Mouse (Mus musculus): Measurements from ENCODE around the gene Rnf220.
A peak's percentile ranks its signal among the peaks of the same experiment; 100 is the strongest.

The Rnf220 gene

DNA sequence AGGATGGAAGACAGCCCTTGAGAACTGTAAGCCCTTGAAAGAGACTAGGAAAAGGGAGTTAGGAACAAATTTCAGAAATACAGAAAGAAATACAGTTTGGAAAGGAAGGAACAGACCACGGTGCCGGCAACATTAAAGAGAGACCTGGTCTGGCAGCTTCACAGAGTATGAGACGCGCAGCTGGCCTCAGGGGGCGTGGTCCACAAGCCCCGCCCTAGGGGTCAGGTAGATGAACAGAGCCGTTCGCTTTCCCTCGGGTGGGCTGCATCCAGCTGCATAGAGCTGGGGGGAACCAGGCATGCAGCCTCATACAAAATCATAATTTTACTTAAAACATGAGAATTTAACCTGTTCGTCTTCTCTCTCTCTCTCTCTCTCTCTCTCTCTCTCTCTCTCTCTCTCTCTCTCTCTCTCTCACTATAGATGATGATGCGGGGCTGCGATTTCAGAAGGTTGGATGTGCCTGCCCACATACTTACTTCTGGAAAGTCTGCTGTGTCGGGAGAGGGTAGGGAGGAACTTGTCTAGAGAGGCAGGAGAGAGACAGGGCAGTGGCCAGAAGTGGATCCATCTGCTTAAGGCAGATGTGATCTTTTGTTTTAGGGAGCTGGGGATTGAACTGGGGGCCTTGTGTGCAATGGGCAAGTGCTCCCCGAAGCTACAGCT lies 59.7 kb downstream of the Rnf220 start:
- DNase-seq (ENCODE audit: low spot score), result peak; percentile 44

DNA sequence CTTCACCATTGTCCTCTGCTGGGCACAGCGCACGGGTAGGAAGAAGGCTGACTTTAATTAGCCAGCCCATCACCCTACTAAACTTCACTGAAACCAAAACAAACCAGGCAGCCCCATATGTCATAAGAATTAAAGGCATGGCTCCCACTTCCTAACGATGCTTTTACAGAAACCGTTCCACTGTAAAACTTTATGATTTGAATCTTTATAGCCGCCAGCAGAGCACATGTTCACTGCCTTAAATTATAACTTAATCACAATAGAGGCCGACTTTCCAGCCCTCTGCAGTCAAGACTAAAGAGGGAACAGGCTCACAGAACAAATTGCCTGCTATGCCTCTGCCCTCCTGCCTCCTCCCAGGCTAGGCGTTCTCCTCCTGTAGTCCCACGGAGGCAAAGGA lies 62.5 kb downstream of the Rnf220 start:
- no peak for DNase-seq (ENCODE audit: low spot score)

DNA sequence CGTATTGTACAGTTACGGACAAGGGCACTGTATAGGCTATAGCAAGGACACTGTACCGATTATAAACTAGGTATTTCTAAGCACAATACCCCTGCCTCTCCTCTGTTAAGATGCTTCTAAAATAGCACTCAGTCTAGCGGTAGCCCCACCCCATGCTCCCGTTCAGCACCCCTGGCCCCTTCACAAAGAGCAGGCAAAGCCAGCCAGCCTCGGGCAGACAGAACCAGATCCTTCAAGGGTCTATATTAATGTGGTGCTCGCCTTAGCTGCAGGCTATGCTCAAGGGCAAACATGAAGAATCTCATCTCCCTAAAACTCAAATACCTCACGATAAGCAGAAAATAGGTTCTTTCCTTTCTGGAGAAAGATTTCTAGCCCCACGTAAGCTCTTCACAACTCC lies 67.2 kb downstream of the Rnf220 start:
- DNase-seq (ENCODE audit: low spot score), result no peak

DNA sequence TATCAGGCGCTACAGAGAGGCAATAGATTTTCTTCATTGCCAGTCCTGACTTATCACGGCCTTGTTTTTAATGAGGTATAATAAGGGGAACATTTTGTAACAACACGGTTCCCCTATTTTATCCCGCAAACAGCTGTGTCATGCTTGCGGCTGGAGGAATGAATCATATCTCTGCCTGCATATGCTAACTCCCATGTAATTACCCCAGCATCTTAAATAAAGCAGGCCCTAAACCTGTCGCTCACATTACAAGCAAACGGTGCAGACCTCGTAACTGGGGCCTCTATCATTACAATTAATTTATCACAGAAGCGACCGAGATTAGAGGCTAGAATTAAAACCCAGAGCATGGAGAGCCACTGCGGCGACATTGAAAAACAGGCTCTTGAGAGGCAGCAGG lies 69.3 kb downstream of the Rnf220 start:
- DNase-seq (ENCODE audit: low spot score), result no peak

DNA sequence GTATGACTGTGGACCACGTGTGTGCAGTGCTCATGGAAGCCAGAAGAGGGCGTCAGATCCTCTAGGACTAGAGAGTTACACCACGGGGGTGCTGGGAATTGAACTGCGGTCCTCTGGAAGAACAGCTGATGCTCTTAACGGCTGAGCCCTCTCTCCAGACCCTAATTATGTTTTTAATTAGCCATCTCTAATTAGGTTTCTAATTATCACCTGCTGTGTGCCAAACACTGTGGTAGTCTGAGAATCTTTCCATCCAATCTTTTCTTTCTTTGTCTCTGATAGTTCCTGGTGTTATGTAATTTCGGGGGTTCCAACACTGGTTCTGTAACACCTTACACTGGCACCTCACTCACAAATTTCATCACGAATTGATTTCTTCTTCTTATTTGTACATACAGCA lies 75.8 kb downstream of the Rnf220 start:
- DNase-seq (ENCODE audit: low spot score), result no peak

DNA sequence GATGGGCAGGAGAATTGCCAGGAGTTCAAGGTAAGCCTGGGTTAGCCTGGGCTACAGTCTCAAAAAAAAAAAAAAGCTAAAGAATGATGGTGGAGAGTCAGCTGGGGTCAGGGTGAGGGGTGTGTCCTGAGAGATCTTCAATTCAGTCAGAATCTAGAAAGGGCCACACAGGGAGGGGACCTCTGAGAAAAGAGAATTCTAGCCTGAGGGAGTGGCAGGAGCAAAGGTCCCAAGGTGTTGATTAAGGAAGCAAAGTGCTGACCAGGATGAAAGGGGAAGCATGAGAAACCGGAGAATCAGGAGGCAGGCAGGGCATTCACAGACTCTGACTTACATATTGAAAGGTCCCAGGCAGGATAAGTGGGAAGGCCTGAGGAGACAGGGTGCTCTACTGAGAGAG lies 80.0 kb downstream of the Rnf220 start:
- DNase-seq (ENCODE audit: low spot score), result no peak

DNA sequence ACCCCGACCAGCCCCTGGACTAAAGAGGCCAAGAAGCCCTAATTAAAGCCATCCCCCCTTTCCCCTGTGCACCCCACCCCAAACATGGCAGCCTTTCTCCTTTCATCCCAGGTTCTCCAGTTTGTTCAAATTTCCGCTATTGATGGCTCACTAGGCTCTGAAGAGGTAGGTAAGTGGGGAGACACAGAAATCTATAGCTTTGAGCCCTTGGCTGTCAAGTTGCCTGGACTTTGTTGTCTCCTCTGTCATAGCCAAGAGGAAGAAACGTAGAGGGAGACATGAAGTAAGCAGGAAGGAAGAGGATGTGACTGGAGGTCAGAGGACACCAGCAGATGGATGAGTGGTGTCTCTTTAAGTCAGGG lies 86.8 kb downstream of the Rnf220 start:
- DNase-seq (ENCODE audit: low spot score), result no peak

DNA sequence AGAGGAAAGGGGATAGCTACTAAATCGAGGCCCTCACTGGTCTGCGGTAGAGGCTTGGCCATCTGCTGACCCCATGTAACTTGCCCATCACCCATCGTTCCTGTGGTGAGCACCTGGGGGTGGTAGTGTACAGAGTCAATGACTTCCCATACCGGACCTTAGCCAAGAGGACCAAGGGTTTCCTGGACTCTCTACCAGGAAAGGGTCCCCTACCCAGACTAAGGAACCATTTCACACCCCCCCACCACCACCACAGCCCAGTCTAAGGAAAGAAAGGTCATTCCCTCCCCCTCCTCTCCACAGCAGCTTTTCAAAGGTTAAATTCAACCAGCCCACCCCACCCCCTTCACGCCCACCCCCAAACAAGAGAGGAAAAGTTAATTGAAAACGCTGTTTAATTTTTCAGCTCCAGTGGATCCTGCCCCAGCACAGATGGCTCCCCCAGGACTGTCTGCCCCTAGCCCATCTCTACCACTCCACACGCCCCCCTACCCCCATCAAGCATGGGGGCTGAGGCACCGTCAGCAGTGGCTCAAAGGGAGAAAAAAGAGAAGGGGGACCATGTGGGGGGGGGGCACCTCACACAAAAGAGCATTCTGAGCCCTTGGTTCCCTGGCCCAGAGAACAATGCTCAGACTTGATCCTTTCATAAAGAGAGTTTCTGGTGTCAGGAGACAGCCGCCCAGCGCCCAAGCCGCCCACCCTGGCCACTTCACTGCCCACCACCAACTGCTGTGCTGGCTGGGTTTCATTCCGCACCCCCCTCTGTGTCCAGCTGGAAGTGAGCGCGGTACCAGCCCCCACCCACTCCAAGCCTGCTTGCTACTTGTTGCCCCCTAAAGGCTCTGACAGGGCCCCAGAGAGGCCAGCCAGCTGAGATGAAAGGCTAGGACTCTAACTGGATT lies 87.5 kb downstream of the Rnf220 start:
- peak; percentile 76 for DNase-seq (ENCODE audit: low spot score)

DNA sequence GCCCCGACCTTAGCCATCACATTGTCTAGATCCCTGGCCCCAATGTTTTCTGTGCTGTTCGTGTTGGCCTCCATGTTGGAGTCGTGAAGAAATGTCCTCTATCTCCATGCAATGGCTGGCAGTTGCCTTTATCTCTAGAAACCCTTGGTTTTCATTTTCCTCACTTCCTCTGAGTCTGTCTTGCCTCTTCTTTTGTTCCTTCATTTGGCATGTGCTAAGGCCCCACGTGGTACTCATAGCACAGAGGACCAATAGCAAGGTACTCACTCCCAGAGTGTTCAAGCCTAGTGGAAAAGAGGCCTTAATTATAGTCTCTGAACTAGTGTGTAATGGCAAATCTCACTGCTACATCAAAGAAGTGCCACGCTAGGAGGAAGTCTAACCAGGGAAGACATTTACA lies 88.9 kb downstream of the Rnf220 start:
- no peak for DNase-seq (ENCODE audit: low spot score)

DNA sequence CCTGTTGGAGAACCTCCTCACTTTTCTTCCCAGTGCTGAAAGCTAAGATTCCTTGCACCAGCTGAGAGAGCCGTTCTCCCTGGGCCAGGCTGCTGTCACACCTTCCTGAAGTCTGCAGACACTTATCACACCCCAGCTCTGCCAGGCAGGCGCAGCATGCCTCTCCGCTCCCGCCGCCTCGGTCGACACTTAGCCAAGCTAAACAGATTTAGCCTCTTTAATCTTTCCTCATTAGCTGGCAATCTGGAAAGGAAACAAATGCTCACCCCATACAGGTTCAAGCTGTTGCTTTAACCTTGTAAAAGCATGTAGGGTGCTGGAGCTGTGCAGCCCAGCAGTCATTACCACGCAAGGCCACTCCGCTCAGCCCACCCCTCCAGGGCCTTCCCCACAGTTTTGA lies 90.9 kb downstream of the Rnf220 start:
- peak; percentile 24 for DNase-seq (ENCODE audit: low spot score)

DNA sequence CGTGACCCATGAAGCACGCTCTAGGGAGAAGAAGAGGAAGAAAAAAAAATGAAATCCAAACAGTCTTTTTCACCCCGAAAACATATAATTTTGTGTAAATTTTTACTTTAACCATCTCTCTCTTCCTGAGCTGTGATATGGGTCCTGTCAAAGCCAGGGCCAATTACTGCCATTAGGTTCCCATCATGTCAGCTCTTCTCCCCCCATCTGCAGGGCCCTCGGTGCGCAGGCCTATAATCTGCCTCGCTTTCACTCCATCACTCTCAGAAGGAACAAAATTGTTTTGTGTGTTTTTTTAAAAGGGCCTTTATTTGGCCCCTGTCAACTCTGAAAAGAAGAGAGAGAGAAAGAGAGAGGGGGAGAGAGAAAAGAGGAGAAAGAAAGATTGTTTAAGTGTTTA lies 91.6 kb downstream of the Rnf220 start:
- no peak for DNase-seq (ENCODE audit: low spot score)

DNA sequence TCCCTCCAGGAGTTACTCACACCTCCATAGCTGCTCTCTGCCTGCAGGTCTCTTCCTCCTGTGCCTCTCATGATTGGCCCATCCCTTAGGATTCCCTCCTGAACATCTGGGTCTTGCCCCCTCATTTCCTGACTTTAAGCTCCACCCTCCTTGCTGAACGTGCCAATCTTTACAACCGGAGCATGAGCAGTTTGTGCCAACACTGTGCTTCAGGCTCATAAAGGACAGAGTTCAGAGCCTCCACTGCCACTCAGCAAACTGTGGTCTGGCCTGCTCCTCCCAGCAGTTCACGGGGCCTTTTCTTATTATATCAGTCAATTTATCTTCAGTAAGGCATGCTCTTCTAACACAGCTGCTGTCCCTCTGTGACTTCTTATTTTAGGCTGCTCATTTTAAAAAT lies 93.4 kb downstream of the Rnf220 start:
- no peak for DNase-seq (ENCODE audit: low spot score)

DNA sequence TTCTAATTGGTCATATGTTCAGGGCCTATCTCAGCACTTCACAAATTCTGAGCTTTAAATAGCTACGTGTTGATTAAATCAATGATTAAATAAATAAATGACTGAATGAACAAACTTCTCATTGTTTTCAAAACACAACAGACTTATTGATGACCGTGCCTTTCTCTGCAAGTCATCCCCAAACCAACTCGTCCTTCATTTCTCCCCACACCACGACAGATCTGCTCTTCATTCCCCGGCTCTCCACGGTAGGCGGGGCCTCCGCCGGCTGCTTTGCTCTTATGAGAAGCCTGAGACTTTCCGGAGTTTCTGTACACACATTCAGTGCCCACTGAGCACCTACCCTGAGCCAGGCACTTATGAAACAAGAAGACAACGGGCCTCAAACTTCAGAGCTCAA lies 99.7 kb downstream of the Rnf220 start:
- DNase-seq (ENCODE audit: low spot score), result no peak

DNA sequence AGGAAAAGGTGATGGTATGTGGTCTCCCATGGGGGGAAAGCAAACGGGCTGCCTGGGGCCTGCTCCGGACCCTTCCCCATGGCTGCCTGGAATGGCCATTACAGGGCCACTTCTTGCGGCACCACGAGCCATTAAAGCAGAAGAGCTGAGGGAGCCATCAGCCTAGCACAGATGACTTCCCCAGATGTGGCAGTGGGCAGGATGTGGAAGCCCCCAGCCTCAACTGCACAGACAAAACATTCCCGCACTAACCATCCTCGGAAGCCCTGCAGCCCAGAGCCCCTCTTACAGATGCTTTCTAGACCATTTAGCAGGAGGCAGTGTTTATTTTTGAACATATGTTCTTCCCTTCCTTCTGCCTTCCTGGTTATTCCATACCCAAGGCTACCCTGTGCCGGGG lies 103.8 kb downstream of the Rnf220 start:
- no peak for DNase-seq (ENCODE audit: low spot score)

DNA sequence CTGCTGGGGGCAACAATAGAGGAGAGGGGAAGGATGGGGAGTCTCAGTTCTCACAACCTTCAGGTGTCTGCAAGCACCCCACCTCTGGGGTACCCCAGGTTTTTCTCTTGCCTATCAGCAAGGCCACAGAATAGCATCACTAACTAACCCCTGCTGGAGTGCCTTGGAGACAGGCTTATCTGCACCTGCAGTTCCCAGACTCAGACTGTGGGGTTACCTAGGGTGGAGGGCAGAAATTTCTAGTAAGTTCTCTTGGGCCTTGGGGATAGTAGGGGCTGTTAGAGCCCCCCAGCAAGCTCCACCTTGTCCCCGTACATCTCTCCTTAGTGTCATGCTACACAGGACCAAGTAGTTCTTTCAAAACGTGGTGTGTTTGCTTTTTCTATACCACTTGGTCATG lies 104.5 kb downstream of the Rnf220 start:
- DNase-seq (ENCODE audit: low spot score), result no peak

DNA sequence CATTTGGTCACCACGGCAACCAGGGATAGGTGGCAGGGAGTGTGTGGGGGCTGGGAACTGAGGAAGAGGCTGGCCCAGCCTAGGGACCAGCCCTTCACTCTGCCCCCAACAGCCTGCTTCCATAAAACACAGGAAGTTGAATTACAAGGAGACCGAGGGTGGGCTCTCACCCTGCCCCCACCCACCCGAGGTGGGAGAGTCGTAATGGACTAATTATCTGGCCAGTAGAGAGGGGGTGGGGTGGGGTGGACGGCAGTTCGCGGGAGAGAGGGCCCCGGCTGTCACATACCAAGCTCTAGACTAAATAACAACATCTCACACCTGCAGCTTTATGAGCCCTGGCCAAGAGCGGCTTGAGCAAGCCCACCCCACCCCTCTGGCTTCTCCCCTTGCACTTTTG lies 104.9 kb downstream of the Rnf220 start:
- peak; percentile 66 for DNase-seq (ENCODE audit: low spot score)

DNA sequence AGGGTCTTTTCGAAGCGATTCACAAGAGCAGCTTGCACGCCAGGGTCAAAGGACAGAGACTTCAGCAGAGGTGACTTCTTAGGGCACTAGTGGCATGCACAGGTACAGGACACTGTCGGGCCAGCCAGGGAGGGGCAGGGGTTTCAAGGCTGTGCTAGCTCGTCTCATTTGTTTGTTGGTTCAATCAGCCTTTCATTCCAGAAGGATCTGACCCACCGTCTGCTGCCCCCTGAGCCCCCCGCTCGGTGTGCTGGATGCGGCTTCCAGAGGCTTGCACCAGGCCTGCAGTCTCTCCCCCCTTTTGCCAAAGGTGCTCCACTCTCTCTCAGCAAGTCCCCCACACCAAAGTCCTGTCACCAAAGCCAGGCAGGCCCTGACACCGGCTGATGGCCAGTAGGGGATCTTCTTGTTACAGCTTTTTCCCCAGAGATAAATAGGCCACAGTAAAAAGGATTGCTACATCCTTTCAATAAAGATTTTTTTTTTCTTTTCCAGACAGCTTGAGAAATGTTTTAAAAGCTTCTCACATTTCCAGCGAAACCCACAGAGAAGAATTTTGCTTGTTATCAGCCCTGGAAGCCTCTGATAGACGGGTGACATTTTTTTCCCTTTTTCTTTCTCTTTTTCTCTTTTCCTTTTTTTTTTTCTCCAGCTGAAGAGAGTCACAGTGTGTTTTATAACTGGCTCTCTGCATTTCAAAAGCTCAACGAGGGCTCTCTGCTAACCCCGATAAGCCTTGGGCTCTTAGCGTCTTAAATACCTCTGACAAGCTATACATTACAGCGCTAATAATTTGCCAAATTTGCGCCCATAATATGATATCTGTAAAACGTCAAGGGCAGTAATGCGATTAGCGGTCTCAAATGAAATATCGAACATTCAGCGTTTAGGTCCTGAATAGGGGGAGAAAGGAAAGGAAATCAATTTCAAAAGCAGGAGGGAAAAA lies 105.7 kb downstream of the Rnf220 start:
- DNase-seq (ENCODE audit: low spot score), result no peak

DNA sequence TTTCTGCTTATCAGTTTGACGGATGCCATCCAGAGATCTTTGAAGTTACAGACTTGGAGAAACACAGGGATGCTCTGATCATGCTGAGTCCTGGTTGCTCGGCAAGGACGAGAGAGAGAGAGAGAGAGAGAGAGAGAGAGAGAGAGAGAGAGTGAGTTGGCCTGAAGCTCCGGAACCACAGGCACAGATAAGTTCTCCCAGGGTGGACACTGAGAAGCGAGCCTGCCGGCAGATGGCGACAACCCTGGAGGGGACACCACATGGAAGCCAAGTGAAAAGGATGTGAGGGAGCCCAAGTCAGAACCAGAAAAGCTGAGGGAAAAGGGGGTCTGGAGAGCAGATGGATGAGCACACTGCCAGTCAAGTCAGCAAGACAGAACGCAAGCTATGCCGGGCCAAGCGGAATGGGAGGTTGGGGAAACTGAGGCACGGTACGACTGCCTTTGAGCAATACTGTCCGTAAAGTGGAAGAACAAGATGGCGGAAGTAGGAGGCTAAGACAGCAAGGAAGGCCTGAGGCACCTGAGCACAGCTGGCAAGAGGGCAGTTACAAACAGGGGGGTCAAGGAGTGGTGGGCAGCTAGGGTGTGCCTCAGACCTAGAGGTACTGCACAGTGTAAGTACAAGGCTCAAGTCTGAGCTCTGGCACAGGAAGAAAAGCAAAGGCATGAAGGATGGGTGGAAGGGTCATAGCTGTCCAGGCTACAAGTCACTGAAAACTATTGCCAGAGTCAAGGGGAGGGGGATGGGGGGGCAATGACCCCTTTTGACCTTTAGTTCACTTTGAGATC lies 107.4 kb downstream of the Rnf220 start:
- no peak for DNase-seq (ENCODE audit: low spot score)

DNA sequence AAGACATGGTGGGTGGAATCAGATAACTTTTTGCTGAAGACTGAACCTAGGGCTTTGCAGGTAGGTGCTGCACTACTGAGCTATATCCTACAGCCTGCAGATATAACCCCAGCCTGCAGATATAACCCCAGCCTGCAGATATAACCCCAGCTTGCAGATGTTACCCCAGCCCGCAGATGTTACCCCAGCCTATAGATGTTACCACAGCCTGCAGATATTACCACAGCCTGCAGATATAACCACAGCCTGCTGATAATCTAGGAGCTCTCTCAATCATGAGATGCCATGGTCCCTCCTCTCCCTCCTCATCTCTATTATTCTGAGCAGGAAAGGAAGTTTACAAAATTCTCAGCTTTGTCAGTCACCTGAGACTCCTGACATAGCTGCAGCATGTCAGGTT lies 111.6 kb downstream of the Rnf220 start:
- no peak for DNase-seq (ENCODE audit: low spot score)

DNA sequence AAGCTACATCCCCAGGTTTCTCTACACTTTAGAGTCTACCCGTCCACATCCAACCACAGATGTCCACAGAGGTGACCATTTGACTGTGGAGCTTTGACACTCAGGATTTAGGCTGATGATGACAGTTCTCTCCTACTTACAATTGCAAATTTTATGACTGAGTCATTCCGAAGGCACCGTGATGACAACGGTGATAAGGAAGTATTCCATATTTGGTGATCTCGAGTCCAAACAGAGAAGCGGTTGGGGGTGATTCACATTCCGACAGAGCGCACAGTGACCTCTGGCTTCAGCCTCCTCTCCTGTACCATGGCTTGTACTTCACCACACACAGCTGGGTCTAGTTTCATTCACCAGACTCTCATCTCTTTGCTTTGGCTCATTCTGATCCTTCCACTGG lies 115.0 kb downstream of the Rnf220 start:
- no peak for DNase-seq (ENCODE audit: low spot score)

DNA sequence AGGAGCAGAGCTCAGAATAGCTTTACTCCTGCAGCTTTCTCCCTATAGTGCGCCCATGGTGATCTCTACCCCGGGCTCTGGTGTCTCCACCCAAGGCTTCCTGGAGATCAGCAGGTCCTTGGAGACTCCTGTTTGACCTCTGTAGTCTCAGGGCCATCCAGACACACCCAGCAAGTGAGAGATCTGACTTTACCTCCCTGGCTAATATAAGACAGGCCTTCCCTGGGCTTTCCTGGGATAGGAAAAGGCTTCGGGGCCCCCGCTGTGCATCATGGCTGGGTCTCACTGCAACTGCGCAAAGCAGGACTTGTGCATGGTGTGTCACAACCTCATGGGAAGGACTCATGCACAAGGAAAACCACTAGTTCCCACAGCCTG lies 116.3 kb downstream of the Rnf220 start:
- DNase-seq (ENCODE audit: low spot score), result no peak

Data from embryo, embryonic 10.5 days (tissue).